Mouse (Mus musculus): ENCODE results near the gene Gjc2. TPM values are rescaled to one million over a fixed set of nuclear protein-coding genes. Genes with fewer than 3 reads are reported as not detected.

Gene Gjc2
- polyA plus RNA-seq (2012; rRNA removed) = 1.4 and 1.8 TPM in 2 replicates

DNA sequence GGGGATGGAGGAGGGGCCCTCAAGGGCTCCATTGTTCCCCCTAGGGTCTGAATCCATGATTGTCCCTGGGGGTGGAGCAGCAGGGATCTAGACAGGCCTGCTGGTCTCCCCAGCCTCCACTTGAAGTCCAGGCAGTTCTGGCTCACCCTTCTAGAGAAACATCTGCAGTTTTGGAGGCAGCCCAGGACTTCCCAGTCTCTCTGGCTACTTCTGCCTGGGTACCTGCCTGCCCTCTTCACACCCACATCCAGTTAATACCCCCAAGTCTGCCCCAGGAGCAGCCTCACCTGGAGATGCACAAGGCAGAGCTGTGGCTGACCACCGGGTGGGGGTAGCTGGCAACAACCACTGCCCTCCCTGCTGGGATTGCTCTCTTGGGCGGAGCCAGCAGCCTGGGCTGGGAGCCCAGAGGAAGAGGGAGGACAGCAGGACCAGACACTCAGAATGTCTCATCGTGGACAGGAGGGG lies at the start of gene Gjc2:
Gene Gjc2, minus strand, starts transcription at position 350 of the 468 bp plus-strand sequence.
- Histone ChIP-seq H3K4me3 (ENCODE audit: insufficient read depth, low read depth, low read length) (0 out of 2 replicates have a peak within 1 kb of the TSS, but pooled peaks have one; percentile 5), H3K27ac (ENCODE audit: insufficient read depth, low read depth, low read length) (peak within 1 kb of the TSS; percentile 51), H3K27me3 (replicated peaks; ENCODE audit: control insufficient read depth, insufficient read depth, low read length) (no peaks in the 10 kb centered on the region), H3K4me1 (ENCODE audit: control insufficient read depth, insufficient read depth, low read length) (peaks cover 5% of the 10 kb centered on the region; the same call in 1 of the 2 replicates), H3K36me3 (ENCODE audit: control insufficient read depth, insufficient read depth, low read length) (no peaks in the 10 kb centered on the region)
- 22% methylated on average over 3 of the region's 3 CpGs for WGBS
- peak; percentile 59 for DNase-seq
- TF ChIP-seq CTCF (conservative IDR thresholded peaks at IDR 0.05; ENCODE audit: insufficient read depth, insufficient read length, low read depth, low read length) (no peak), POLR2A (IDR thresholded peaks at IDR 0.05; ENCODE audit: low read depth, low read length) (no peak)

DNA sequence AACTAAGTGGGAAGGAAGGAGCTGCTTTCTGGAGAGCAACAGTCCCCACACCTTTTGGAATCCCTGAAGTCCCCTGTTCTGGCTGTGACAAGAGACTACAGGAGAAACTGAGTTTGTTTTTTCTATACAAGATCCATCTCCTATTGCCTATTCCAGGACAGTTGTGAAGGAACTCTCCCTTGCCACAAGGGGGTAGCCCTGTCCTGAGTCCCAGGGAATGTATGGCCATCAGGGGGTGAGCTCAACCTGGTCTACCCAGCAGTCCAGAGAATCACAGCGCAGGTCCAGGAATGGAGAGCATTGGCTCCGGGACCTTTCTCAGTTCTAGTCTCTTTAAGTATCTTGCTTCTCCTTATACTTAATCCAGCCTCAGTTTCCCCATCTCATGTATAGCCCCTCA lies 49.8 kb upstream of the Gjc2 start:
- no peak overlapping the region for H3K4me3 ChIP-seq (ENCODE audit: insufficient read depth, low read depth, low read length)
- H3K27me3 ChIP-seq (replicated peaks; ENCODE audit: control insufficient read depth, insufficient read depth, low read length) = no peaks in the 10 kb centered on the region
- 72% methylated on average over 2 of the region's 2 CpGs for WGBS
- DNase-seq = no peak
- 0 out of 2 replicates have a peak, but pooled peaks cover 4% of the 10 kb centered on the region for H3K4me1 ChIP-seq (ENCODE audit: control insufficient read depth, insufficient read depth, low read length)
- H3K36me3 ChIP-seq (ENCODE audit: control insufficient read depth, insufficient read depth, low read length) = no peaks in the 10 kb centered on the region
- TF ChIP-seq POLR2A (IDR thresholded peaks at IDR 0.05; ENCODE audit: low read depth, low read length) = no peak
- TF ChIP-seq CTCF (conservative IDR thresholded peaks at IDR 0.05; ENCODE audit: insufficient read depth, insufficient read length, low read depth, low read length) = no peak
- H3K27ac ChIP-seq (ENCODE audit: insufficient read depth, low read depth, low read length) = no peak overlapping the region

DNA sequence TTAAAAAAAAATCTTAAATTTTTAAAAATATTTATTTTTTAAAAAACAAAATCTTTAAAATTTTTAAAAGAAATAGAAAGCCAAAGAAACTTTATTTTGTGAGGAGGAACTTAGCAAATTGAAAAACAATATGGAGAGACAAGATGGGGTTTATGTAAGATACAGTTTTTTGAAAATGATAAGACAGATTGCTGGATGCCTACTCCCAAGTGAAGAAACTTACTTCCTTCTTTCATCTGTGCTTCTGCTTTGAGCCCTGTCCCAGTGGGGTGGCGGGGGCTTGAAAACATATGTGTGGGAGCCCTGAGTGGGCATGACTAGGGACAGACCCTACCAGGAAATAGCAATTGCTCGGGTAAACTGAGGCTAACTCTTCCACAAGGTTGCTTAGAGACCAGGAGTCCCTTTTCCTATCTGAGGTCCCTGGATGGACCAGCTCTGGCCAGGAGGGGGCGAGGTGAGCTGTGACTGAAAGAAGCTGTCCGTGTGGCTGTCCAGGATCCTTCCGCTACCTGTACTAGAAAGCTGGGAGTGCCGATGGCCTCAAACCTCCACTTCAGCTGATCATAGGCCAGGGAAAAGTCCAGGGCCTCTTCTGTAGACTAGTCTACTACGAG lies 47.2 kb upstream of the Gjc2 start:
- WGBS = 14% methylated on average over 7 of the region's 7 CpGs
- peak; percentile 82 for DNase-seq
- TF ChIP-seq CTCF (conservative IDR thresholded peaks at IDR 0.05; ENCODE audit: insufficient read depth, insufficient read length, low read depth, low read length) (peak; percentile 80), POLR2A (IDR thresholded peaks at IDR 0.05; ENCODE audit: low read depth, low read length) (no peak)
- Histone ChIP-seq H3K4me3 (ENCODE audit: insufficient read depth, low read depth, low read length) (no peak overlapping the region), H3K27me3 (replicated peaks; ENCODE audit: control insufficient read depth, insufficient read depth, low read length) (no peaks in the 10 kb centered on the region), H3K27ac (ENCODE audit: insufficient read depth, low read depth, low read length) (no peak overlapping the region), H3K4me1 (ENCODE audit: control insufficient read depth, insufficient read depth, low read length) (peaks cover 19% of the 10 kb centered on the region), H3K36me3 (ENCODE audit: control insufficient read depth, insufficient read depth, low read length) (no peaks in the 10 kb centered on the region)

DNA sequence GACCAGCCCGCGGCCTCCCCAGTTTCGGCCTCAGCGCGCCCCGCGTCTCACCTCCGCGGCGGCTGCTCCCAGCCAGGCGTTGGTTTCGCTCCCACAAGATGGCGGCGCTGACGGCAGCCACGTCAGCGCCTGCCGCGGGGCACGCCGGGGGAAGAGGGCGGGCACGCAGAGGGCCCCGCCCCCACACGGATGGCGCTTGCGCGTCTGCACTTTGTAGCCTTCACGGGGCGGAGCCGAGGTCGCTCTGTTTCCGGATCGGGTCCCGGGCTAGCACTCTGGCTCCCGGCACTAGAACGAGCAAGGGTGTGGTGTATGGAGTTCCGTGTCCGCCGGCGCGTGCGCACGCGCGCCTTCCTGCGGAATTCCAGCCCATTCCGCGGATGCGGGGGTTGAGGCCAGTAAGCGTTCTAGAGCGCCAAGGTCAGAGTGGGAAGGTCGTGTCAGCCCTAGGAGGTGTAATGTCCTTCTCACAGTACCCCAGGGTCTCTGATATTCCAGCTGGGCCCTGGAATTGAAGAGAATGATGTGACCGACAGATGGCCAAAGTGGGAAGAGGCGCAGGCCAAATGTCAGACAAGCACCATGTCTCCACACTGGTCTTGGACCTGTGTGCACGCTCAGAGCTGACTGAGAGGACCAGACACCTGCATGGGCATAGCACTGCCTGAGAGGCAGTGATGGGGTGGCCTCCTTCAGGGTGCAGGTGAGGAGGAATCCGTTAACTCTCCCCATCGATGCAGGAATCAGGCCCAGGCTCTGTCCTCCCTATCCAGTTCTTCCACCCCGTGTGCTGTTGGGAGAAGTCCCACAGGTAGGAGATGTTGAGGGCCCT lies 45.3 kb upstream of the Gjc2 start, which contains the start of gene Arf1:
Gene Arf1, minus strand, starts transcription at position 149 of the 832 bp plus-strand sequence.
- WGBS = 6% methylated on average over 59 of the region's 59 CpGs
- peaks cover 29% of the 10 kb centered on the region for H3K4me1 ChIP-seq (ENCODE audit: control insufficient read depth, insufficient read depth, low read length)
- TF ChIP-seq CTCF (conservative IDR thresholded peaks at IDR 0.05; ENCODE audit: insufficient read depth, insufficient read length, low read depth, low read length) = no peak
- peak; percentile 38 for TF ChIP-seq POLR2A (IDR thresholded peaks at IDR 0.05; ENCODE audit: low read depth, low read length)
- no peaks in the 10 kb centered on the region for H3K27me3 ChIP-seq (replicated peaks; ENCODE audit: control insufficient read depth, insufficient read depth, low read length)
- H3K4me3 ChIP-seq (ENCODE audit: insufficient read depth, low read depth, low read length) = peak within 1 kb of the TSS; percentile 99
- H3K27ac ChIP-seq (ENCODE audit: insufficient read depth, low read depth, low read length) = peak within 1 kb of the TSS; percentile 98
- H3K36me3 ChIP-seq (ENCODE audit: control insufficient read depth, insufficient read depth, low read length) = no peaks in the 10 kb centered on the region
- peak; percentile 99 for DNase-seq

DNA sequence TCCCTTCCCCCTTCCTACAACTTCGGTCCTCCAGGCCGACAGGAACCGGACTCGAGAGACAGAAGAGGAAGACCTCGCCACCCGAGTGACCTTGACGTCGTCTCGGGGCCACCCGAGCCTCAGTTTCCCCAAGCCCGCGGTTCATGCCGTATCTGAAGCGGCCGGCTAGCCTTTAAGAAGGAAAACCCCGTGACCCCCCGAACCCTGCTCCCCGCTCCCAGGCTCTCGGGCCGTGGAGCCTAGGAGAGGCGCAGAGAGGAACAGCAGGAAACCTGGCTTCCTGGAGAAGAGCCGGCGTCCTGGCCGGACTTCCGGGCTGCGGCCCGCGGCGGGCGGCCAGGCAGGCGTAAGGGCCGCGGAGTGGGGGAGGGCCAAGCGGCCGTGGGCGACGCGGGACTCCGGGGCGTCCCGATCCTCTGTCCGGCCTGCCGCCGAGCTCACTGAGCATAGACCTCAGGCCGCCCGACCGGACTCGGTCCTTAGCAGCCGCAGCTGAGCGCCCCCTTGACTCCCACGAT lies 44.6 kb upstream of the Gjc2 start:
- 1% methylated on average over 51 of the region's 51 CpGs for WGBS

DNA sequence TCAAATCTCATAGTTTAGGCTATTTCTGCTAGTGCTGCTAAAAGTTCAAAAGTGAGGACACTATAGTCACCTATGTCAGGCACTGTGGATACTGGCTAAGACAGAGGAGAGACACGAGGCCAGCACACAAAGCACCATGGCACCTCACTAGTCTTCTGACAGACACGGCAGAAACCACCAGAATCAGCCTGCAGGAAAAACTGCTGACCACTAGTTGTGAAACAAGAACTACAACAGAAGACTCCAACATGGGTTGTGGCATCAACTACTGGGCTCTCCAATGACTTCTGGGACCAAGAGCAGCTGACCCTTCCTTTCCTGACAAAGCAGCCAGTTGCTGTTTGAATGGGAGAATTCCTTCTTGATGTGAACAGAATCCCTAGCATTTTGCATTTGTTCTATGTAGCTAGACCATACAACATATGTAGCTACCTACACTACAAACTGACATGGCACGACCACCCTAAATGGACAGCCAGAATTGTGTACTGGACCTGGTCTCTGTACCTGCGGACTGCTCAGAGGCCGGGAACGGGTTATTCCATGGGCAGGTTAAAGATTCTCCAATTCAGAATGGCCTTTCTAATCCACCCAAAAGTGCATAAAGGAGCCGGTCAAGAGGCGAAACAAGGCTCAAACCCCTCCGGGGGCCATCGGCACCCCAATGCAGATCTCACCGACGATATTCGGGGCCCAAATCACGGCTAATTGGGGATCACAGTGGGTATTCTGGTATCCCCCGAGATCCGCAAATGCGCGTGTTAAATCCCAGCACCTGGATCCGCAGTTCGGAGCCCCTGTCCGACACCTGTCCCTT lies 44.0 kb upstream of the Gjc2 start:
- Histone ChIP-seq H3K4me1 (ENCODE audit: control insufficient read depth, insufficient read depth, low read length) (peaks cover 40% of the 10 kb centered on the region), H3K36me3 (ENCODE audit: control insufficient read depth, insufficient read depth, low read length) (no peaks in the 10 kb centered on the region), H3K27me3 (replicated peaks; ENCODE audit: control insufficient read depth, insufficient read depth, low read length) (no peaks in the 10 kb centered on the region), H3K4me3 (ENCODE audit: insufficient read depth, low read depth, low read length) (peak overlapping the region; percentile 99), H3K27ac (ENCODE audit: insufficient read depth, low read depth, low read length) (peak overlapping the region; percentile 98)
- WGBS = under 1% methylated on average over 21 of the region's 21 CpGs
- TF ChIP-seq CTCF (conservative IDR thresholded peaks at IDR 0.05; ENCODE audit: insufficient read depth, insufficient read length, low read depth, low read length) (no peak), POLR2A (IDR thresholded peaks at IDR 0.05; ENCODE audit: low read depth, low read length) (no peak)
- peak; percentile 56 for DNase-seq

More for the DNA sequence above, 44.6 kb upstream of the Gjc2 start:
- TF ChIP-seq POLR2A (IDR thresholded peaks at IDR 0.05; ENCODE audit: low read depth, low read length) = no peak
- no peak for TF ChIP-seq CTCF (conservative IDR thresholded peaks at IDR 0.05; ENCODE audit: insufficient read depth, insufficient read length, low read depth, low read length)
- Histone ChIP-seq H3K27me3 (replicated peaks; ENCODE audit: control insufficient read depth, insufficient read depth, low read length) (no peaks in the 10 kb centered on the region), H3K36me3 (ENCODE audit: control insufficient read depth, insufficient read depth, low read length) (no peaks in the 10 kb centered on the region), H3K27ac (ENCODE audit: insufficient read depth, low read depth, low read length) (peak overlapping the region; percentile 98), H3K4me1 (ENCODE audit: control insufficient read depth, insufficient read depth, low read length) (peaks cover 35% of the 10 kb centered on the region), H3K4me3 (ENCODE audit: insufficient read depth, low read depth, low read length) (peak overlapping the region; percentile 99)
- no peak for DNase-seq

All from kidney, adult 2 months (tissue).